Mouse (Mus musculus) heart, postnatal 0 days (tissue): ENCODE results near the gene Slc26a8.

Source experiments
- CTCF ChIP-seq: IDR thresholded peaks from 2 replicates; pipeline ENCODE4 v1.5.1; 2016; ENCODE audit warnings: antibody characterized with exemption, control low read depth, low read depth
- EP300 ChIP-seq: IDR thresholded peaks from 2 replicates; pipeline ENCODE4 v1.6.1; 2016; ENCODE audit warnings: antibody characterized with exemption, low read depth

DNA sequence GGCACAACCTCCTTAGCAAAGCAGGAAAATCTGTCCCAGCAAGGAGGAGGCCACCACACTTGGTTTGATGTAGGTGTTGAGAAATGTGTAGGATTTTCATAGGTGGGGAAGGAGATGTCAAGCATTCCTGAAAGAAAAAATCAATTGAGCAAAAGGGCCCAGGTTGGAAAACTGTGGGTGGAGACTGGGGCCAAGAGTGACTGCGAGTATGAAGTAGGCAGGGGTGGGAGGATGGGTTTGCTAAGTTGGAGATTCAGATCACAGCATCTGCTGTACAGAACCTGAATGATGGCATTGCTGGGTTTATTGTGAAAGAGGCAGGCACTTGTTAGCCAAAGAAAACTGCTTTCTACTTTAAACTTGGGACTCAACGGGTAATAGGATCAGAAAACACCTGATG is 65.2 kb downstream of the Slc26a8 start:
- no peak for TF ChIP-seq CTCF
- no peak for TF ChIP-seq EP300
